Mouse (Mus musculus) gastrocnemius, adult 2 months (tissue): ENCODE data around the gene Hoxb9. TPM values are rescaled to one million over a fixed set of nuclear protein-coding genes. Genes with fewer than 3 reads are reported as not detected.

Experiments
- DNase-seq: peaks from one replicate; pipeline ENCODE4 v3.0.0; 2022
- H3K27ac ChIP-seq: fragments of 200-600 bp; 2 replicates; pipeline ENCODE4 v1.8.1; 2022; ENCODE audit warnings: mild to moderate bottlenecking
- H3K4me3 ChIP-seq: fragments of 200-600 bp; 2 replicates; pipeline ENCODE4 v1.8.1; 2022; ENCODE audit warnings: mild to moderate bottlenecking, moderate library complexity
- CTCF ChIP-seq: fragments of 200-600 bp; IDR thresholded peaks from 2 replicates; pipeline ENCODE4 v1.8.1; 2022; ENCODE audit warnings: antibody characterized with exemption, mild to moderate bottlenecking, moderate library complexity
- intact Hi-C: fragments of 180-260 bp; cut with DNase I; formaldehyde crosslinking; loops from one replicate; pipeline ENCODE4 v1.15.1; 2025
- long read RNA-seq, 2 experiments: library from polyadenylated mRNA; stranded (forward); transcript quantifications; one replicate each; pipeline ENCODE4 v2.0.0; 2021
- total RNA-seq, 2 experiments: library from RNA; stranded (reverse); gene quantifications; 2 replicates each; pipeline ENCODE4 v1.2.3; 2021

The Hoxb9 gene
- total RNA-seq, result under 1 TPM in 1 of 2 experiments, not detected in 1; 0.14 TPM
- long read RNA-seq, experiment 1, result 0 reads
- long read RNA-seq, experiment 2, result 0 reads

DNA sequence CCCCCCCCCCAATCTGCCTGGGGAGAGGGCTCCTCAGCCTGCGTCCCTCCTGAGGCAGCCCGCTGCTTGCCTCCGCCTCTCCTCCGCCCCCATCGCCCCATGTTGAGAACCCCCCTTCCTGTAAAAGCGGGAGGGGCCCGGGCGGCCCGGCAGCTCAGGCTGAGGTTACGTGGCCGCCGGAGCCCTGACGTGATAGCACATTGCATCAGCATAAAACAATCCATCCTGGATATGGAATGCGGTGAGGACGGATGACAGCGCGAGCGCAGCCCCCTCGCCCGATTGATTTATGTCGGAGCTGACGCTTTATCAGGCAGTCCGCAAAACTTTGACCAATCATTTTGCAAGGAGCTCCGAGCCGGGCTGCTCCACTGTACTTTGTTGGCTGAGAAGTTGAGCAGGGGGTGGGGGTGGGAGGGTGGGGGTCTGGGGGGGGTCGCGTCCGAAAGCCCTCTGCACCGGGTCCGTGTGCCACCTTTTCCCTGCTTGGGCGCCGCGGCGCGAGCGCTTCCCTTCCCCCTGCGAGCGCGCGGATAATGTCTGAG, at the start of gene Hoxb9:
TSS of gene Hoxb9 (plus strand) at position 462 of the 545 bp plus-strand sequence.
- no peak within 1 kb of the TSS for H3K27ac ChIP-seq
- DNase-seq, result no peak
- TF ChIP-seq CTCF, result no peak
- H3K4me3 ChIP-seq, result peak within 1 kb of the TSS; percentile 72
- intact Hi-C loops, result no loop called here

DNA sequence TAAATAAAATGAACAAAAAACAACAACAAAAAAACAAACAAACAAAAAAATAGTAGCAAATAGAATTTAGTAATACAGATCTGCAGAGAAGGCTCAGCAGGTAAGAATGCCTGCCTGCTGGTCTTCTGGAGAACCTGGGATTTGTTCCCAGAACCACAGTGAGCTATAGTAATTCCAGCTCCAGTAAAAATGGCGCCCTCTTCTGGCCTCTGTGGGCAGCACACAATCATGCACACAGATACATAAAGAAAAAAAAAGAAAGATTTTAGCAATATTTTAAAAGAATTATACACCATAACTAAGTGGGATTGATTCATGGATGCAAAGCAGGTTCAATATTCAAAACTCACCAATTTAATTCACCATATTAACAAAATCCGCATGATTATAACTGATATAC, 47.4 kb upstream of the Hoxb9 start:
- Histone ChIP-seq H3K27ac (no peak overlapping the region), H3K4me3 (no peak overlapping the region)
- intact Hi-C loops, result no loop called here
- peak; percentile 26; the same call in 1 of the 2 replicates for TF ChIP-seq CTCF
- DNase-seq, result no peak

DNA sequence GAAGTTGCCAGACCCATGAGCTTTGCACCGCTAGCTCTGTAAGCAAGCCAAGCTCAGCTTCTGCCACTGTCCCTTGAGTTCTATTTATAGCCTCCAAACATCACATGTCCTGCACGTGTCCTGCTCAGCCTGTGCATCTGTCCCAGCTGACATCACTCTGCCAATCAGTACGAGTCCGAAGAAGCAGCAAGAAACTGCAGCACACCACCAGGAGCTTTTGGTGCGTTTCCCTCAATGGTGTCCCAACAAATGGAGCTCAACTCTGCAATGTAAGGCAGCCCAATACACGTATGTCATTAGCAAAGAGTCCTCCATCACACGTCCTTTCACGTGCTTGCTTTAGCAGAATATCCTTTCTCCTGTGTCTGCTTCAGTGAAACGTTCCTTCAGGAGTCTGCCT, 43.6 kb upstream of the Hoxb9 start:
- intact Hi-C loops, result no loop called here
- no peak for DNase-seq
- Histone ChIP-seq H3K4me3 (no peak overlapping the region), H3K27ac (no peak overlapping the region)
- no peak for TF ChIP-seq CTCF

DNA sequence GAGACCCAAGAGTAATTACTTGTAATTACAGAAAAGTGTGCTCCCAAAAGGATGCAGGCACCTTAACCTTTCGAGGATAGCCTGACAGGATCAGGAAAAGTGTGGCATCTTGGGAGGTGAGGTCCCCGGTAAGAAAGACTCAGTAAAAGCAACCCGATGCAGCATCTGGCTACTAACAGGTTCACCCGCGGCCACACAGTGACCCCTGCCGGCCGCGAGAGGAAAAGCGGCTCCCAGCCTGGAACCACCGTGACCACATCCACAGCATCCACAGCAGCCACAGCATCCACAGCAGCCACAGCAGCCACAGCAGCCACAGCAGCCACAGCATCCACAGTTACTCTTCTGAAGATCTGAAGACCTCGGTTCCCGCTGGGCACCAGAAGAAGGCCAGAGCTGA, 36.4 kb upstream of the Hoxb9 start:
- Histone ChIP-seq H3K4me3 (no peak overlapping the region), H3K27ac (no peak overlapping the region)
- peak; percentile 85 for TF ChIP-seq CTCF
- peak; percentile 33 for DNase-seq
- intact Hi-C loops, result loop anchor here (2.0 kb wide), 2 partner anchors 88 to 142 kb away; no protein-coding TSS in a partner anchor

DNA sequence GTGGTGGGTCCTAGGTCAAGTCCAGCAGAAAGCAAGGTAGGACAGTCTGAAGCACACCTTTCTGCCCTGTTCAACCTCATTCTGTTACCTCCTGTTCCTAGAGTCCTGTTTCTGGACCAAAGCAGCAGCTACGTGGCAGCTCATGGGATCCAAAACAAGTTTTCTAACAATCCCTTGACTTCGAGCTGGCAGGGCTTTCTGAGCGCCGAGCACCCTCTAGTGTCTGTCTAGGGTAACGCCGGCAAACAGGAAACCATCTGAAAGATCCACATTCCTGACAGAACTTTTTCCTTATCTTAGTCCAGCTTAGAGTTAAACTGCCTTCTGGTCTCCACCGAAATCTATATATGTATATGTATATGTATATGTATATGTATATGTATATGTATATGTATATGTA, 31.0 kb upstream of the Hoxb9 start:
- intact Hi-C loops, result no loop called here

DNA sequence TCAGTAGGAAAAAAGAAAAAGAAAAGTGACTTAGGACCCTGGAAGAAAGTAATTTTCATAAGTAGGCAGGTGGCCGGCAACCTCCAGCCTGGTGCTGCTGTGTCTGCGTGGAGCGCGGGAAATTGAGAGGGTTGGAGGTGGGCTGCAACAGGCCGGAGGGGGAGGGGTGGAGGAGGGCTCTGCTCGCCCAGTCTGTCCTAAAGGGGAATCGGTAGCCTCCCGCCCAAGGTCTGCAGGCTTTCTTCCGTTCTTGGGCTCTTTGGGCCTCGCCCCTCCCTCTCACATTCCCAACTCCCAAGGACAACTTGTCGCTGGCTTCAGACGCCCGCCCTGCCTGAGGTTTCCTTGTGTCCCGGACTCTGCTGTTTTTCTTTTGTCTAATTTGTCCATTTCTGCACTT, 20.4 kb upstream of the Hoxb9 start:
- no peak overlapping the region for H3K4me3 ChIP-seq
- TF ChIP-seq CTCF, result no peak
- no peak for DNase-seq

More for the DNA sequence above, 31.0 kb upstream of the Hoxb9 start:
- no peak overlapping the region for H3K4me3 ChIP-seq
- peak; percentile 33 for DNase-seq
- TF ChIP-seq CTCF, result peak; percentile 83
- no peak overlapping the region for H3K27ac ChIP-seq

DNA sequence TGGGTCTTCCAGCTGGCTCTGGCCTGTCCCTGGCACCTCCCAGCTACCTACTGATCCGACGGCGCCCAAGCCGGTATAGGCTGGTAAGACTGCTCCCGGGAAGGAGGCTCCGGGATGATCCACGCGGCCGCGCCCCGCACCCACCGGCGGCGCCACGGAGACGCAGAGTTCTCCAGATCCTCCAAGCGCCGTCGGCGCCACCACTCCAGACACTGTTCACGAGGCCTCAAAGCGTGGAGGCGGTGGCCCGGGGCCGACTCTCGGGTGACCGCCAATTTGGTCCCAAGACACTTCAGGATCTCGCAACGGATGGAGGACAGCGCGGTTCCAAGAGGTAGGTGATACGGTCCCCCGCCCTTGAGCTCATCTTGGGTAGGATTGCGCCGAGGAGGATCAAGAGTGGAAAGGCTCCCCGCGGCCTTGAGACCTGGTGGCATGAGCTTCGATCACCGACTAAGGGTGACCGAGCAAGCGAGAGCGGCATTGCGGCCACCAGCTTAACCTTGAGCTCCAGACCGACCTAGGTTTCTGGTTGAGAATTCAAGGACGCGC, 19.7 kb upstream of the Hoxb9 start:
- Histone ChIP-seq H3K4me3 (no peak overlapping the region), H3K27ac (no peak overlapping the region)
- TF ChIP-seq CTCF, result no peak
- DNase-seq, result no peak
- intact Hi-C loops, result no loop called here

More for the DNA sequence above, 20.4 kb upstream of the Hoxb9 start:
- intact Hi-C loops, result no loop called here
- no peak overlapping the region for H3K27ac ChIP-seq

DNA sequence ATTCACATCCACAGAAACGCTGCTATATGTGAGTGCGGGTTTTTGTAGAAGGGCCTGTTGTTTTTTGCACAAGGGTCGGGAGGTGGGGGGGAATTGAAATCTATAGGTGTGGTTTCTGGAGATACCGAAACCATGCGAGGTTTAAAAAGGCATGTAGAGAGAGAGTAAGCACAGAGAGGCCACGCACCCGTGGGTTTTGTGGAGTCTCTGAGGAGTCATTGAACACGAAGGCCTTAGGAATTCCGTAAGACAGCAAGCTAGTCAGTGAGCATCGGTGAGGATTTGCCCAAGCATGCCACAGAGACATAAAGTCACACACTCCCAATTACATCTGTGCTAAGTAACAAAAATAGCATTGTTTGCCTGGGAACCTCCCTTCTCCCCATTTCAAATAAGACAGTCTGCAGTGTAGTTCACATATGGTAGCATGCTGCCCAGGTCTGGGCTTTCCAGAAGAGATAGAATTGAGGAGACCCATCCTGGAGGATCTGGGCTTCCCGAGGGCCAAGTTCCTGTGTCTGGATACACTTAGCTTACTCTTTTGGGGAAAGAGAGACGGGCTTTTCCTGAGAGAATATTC, 18.6 kb upstream of the Hoxb9 start:
- intact Hi-C loops, result no loop called here
- no peak for TF ChIP-seq CTCF
- DNase-seq, result no peak
- Histone ChIP-seq H3K27ac (no peak overlapping the region), H3K4me3 (no peak overlapping the region)

DNA sequence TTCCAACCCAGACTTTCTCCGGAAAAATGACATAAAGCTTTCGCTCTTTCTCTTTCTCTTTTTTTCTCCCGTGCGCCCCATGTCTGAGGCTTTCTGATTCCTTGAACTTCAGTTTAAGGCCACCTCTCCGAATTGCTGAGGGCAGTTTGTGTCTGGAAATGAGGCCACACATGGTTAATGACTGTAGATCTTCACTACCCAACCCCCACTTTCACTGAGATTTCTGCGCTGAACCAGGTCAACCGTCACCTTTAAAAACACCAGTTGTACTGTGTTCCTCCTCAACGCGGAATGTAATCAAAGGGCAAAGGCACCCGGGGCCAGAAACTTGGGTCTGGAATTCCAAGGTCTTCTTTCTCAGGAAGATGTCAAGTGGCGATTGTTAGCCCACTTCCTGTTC, 17.0 kb upstream of the Hoxb9 start:
- intact Hi-C loops, result no loop called here
- Histone ChIP-seq H3K27ac (no peak overlapping the region), H3K4me3 (no peak overlapping the region)
- no peak for TF ChIP-seq CTCF
- no peak for DNase-seq

DNA sequence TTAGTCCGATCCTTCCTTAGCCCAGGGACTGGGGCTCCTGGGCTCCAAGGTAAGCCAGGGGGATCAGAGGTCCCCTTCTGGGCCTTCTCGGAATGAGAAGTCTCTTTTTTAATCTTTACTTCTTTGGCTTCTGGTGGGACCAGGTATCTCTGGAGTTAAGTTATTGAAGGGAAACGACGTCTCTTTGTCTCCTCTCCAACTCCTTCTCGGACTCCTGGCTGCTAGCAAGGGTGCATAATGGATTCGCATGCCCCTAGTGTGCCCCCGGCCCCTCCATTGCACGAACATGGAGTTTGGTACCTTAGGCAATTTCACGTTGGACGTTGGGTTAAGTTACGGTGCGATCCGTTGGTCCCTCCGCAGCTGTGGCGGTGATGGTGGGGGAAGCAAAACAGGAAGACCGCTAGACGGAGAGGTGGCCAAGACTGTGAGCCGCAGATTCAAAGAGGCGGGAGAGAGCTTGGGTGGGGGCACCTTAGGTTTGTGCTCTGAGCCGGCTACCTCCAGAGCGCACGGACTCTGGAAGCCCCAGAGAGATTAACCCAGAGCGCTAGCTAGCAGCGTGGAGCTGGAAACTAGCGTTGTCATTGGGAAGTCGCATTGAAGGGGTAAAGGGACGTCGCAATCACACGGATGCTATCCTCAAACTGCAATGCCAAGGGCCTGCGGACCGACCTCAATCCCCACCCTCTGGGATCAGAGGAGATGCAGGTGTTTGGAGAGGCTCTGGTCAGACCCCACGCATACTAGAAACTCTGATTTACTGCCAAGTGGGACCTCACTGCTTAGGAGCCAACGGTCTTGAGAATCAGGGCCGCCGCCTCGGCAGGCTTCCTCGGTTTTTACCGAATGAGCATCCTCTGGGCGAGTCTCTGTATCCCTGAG, 15.9 kb upstream of the Hoxb9 start:
- intact Hi-C loops, result no loop called here
- DNase-seq, result no peak
- Histone ChIP-seq H3K27ac (no peak overlapping the region), H3K4me3 (no peak overlapping the region)
- TF ChIP-seq CTCF, result no peak

DNA sequence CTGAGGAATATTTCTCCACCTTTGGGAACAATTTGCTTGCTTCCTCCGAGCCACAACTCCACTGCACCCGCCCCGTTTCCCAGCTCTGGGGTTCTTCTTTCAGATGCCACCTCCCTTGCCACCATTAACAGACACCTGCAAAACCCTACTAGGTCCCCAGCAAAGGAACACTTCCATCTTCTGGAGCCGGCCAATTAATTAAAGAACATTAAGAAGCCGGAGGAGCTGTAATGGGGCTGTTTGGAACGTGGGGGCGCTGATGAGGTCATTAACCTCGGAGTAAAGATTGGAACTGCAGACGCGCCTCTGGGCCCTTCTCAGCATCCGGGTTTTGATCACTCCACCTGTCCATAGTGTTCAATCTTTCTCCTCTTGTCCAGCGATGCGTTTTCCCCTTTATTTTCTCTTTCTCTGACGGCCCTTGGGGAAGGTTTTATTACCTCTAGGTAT, 15.2 kb upstream of the Hoxb9 start:
- no peak for DNase-seq
- Histone ChIP-seq H3K4me3 (no peak overlapping the region), H3K27ac (no peak overlapping the region)
- no peak for TF ChIP-seq CTCF
- intact Hi-C loops, result no loop called here

DNA sequence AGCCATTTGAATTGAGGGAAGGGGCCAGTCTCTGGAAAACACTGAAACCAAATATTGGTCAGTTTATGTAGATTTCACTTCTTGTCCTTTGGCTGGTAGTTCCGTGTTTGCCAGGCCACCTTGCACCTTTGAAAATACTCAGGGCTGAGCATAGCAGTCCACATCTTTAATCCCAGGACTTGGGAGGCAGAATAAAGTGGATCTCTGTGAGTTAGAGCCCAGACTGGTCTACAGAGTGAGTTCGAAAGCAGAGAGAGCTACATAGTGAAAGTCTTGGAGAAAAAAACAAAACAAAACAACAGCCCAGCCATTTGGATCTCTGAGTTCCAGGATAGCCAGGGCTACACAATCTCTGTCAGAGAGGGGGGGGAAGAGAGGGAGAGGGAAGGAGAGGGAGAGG, 14.1 kb upstream of the Hoxb9 start:
- Histone ChIP-seq H3K4me3 (no peak overlapping the region), H3K27ac (no peak overlapping the region)
- intact Hi-C loops, result no loop called here
- no peak for DNase-seq
- no peak for TF ChIP-seq CTCF

DNA sequence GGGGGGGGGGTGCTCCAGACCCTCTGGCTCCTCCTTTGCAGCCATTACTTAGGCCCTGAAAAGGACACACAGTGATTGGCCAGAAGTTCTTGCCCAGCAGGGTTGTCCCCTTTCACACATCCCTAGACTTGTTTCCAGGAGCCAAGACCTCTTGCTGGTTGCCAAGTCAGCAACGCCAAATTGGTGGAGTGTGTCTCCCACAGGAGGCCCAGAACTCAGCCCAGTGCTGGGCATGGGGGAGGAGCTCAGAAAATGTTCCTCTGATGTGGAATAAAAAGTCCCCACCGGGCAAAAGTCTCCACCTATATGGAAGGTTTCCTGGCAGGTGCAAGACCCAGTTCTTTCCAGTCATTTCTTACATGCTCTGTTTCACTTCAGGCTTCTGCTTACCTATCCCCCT, 12.2 kb upstream of the Hoxb9 start:
- no peak overlapping the region for H3K4me3 ChIP-seq
- DNase-seq, result no peak
- no peak for TF ChIP-seq CTCF
- intact Hi-C loops, result no loop called here
- no peak overlapping the region for H3K27ac ChIP-seq
